Mouse (Mus musculus): ENCODE data around the gene Fbxl15.
A peak's percentile ranks its signal among the peaks of the same experiment; 100 is the strongest.

The Fbxl15 gene

DNA sequence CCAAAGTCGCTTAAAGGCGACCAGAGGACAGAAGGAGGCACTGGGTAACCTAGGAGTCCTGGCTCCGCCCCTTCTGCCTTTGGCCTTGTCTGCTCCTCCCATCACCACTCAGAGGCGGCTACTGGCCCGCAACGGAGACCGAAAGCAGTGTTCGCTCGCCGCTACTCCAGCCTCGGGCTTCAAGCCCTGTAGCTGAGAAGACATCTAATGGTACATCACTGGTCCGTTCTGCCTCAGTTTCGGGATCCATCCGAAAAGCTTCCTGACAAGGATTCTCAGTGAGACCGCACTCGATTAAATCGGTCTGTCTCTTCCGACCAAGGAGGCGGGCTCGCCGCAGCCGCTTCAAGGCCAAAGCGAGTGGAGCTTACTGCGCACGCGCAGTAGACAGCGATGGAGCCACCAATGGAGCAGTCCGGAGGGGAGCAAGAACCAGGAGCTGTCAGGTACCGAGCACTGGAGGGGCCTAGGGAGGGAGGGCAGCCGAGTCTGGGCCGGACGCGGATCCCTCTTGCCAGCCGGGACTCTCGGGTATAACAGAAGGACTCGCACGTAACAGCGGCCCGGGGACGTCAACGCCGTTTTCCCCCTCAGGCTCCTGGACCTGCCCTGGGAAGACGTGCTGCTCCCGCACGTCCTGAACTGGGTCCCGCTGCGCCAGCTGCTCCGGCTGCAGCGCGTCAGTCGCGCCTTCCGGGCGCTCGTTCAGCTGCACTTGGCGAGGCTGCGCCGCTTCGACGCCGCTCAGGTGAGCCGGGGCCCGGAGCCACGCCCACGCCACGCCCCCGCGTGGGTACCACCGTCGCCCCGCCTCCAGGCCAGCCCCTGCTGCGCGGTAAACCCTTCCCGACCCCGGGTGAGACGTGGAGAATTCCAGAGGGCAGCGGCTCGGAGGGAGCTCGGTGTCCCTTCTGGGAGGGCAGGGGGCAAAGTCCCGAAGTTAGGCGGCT lies at the start of gene Fbxl15:
Gene Fbxl15, plus strand, starts transcription at position 104 of the 950 bp plus-strand sequence.
- peak; percentile 93 for DNase-seq (ENCODE audit: low spot score)

DNA sequence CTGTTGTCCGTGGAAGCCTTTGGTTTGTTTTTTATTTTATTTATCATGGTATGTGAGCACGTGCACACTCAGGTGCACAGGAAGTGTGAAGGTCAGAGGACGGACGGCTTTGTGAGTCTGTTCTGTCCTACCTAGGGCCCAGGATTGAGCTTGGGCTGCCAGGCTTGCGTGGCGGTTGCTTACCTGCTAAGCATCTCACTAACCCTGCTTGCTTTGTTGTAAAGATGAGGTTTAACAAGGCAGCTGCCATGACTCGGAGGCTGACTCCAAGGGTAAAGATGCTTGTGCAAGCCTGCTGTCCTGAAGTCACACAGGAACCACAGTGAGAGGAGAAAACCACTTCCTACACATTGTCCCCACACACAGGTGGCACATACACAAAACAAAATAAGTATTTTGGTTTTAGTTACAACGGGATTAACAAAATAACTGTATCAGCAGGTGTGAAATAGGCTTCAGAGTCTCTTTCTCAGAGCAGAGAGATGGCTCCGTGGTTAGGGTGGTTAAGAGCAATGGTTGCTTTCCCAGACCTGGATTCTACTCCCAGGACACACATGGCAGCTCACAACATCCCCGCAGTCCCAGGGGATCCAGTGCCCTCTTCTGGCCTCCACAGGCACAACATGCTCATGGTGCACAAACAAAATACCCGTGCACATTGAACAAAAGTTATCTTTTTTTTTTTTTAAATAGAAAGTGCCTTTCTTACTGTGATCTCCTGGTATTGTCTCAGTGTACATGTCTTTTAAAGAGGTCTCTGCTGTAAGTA lies 45.7 kb upstream of the Fbxl15 start:
- DNase-seq (ENCODE audit: low spot score) = no peak

DNA sequence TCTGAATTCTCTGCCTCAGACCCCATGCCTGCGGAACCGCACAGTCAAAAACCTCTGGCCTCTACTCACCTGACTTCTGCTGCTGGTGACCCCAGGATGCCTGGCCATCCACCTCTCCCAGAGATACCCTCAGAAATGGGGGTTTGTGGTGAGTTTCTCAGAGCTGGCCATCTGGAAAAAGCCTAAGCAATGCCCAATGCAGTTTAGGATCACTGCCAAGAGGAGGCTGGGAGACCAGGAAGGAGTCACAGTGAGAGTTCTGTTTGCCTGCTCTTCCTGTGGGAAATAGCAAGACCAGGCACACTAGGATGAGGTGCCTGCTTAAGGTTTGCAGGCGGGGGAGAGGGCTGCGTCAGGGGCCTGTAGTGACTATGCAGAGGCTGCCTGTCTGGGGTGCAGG lies 43.3 kb upstream of the Fbxl15 start:
- DNase-seq (ENCODE audit: low spot score) = no peak

DNA sequence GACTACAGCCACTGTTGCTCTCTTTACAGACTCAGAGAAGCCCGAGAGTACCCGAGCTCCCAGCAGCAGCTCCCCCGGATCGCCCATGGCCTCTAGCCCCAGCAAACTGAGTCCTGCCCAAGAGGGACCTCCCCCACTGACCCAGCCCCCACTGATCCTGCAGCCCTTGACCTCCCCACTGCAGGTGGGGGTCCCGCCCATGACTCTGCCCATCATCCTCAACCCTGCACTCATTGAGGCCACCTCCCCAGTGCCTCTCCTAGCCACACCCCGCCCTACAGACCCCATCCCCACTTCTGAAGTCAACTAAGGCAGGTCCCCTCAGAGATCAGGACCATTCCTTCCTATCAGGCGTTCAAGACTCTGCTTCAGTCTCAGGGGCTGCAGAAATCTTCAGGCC lies 42.4 kb upstream of the Fbxl15 start:
- DNase-seq (ENCODE audit: low spot score) = no peak

- no peak for DNase-seq (ENCODE audit: low spot score)
Observed at GRCm38 (mm10) chr19:46286047-46286446, 41.9 kb upstream of the Fbxl15 start.

DNA sequence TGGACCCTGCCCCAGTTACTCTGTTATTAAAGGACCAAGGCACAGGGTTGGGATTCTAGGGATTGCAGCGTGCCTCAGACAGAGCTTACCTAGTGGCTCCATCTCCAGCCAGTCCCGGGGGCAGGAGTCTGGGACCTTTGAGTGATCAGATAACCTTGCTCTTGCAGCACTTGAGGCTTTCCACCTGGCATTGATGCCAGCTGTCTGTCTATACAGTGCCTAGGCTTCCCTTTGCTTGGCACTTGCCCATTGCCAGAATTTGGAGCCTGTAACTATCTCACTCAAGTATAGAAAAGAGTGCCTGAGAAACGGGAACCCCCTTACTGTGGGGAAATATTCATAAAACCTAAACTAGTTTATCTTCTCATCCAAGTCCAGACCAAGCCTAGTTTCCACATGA lies 41.1 kb upstream of the Fbxl15 start:
- DNase-seq (ENCODE audit: low spot score) = no peak

DNA sequence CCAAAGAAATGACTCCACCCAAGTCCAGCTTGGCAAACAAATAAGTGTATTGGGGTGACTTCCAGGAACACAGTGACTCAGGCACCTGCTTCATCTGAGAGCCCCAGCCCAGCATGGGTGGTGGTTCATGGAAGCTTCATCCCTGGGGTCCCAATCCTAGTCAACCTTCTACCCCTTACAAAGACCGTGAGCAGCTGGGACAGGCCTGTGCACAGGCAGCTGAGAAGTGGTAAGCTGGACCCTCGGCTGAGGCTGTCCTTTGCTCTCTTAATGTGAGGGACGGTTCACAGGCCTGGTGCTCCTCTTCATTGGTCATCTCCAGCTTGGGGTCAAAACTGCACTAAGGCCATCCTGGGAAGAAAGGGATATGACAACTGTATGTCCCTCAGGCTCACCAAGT lies 40.4 kb upstream of the Fbxl15 start:
- no peak for DNase-seq (ENCODE audit: low spot score)

- no peak for DNase-seq (ENCODE audit: low spot score)
Observed at GRCm38 (mm10) chr19:46290535-46291105, 37.4 kb upstream of the Fbxl15 start.

DNA sequence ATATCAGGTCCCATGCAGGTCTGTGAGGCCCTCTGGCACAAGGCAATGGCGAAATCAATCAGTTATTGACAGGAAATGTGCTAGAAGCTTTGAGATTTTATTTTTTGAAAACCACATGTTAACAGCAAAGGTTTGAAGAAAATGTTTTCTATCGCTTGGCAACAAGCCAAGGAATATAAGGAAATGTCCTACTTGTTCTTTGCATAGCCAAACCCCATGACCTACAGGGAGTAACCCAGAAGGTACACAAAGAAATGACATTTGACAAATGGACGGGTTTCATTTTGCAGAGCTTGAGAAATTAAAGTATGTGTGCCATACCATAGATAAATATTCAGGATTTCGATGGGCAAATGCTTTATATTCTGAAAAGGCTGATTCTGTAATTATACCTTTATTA lies 31.0 kb upstream of the Fbxl15 start:
- no peak for DNase-seq (ENCODE audit: low spot score)

DNA sequence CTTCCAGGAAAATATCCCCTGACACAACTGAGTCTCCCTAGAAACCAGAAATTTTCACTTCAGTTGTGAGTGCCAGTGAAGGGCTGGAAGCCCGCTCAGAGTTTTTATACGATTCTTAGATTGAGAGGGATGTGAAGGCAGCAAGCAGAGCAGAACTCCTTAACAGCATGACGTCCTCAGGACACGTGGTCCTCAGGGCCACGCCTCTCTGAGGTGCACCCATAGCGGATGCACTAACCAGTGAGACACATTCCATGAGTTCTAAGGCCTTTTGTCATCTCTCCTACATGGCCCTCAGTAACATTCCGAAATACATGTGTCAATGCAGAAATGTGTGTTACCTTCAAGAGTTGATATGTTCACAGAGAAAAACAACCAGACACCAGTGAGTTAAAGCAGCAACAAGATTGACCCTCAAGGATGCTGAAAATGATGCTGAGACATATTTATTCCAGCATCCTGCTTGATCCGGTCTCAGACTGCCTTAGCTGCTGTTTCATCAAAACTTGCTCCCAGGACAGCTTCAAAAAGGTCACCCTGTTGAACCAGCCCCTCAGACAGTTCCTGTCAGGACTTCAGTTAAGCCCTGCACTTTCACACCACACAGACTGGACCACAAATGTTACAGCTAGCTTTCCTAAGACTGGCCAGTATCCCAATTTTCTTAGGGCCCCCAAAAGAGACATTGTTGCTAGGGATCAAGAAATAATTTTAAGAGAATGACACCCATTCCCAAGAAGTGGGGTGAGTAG lies 27.5 kb upstream of the Fbxl15 start:
- no peak for DNase-seq (ENCODE audit: low spot score)

DNA sequence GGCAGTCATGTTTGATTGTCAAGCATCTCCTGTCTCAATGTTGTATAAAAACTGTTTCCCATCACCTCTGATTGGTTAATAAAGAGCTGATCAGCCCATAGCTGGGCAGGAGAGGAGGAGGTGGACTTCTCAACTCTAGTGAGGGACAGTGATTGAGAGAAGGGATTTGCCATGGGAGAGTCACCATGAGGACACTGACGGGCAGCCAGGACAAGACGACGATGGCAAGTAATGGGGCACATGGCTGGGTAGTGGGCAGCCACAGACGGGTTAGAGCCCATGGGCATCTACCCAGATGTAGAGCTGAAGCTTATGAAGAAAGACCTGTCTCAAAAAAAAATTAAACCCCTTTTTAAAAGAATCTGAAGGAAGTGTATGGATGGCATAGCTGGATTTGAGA lies 25.4 kb upstream of the Fbxl15 start:
- no peak for DNase-seq (ENCODE audit: low spot score)

DNA sequence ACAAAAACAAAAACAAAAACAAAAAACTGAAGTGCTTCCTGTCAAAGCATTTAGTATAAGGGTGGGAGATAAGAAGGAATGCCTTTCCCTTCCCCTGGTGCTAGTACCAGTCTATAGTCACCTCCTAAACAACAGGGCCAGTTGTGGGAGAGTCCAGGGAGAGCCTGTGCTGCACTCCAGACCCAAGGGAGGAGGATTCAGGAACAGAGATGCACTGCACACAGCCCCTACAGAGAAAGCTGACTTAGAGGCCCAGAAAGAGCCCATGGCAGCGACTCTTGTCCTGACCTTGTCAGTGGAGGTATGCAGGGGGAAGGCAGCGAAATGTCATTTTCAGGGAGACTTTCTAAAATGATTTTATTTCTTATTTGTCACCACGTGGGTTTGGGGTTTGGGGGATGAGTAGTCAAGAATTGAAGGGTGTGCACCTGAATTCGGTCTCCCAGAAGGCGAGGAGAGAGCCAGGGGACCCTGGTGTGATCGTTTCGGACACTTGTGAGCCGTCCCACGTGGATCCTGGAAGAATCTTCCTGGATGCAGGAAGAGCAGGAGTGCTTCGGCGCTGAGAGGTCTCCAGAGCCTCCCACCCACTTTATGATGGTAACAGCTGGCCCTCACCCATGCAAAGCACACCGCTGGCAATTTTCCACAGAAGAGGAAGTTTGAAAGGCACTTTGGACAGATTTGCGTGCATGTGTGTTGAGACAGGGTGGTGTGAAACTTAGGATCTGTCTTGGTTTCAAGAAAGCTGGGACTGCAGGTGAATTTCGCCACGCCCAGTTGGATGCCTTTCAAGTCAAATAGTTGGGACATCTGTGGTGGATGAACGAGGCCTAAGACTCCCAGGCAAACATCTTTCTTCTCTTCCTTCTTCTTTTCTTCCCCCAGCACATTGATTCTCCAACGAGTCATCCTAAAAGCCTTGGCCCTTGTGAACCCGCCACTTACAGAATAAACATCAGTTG lies 24.5 kb upstream of the Fbxl15 start:
- DNase-seq (ENCODE audit: low spot score) = no peak

DNA sequence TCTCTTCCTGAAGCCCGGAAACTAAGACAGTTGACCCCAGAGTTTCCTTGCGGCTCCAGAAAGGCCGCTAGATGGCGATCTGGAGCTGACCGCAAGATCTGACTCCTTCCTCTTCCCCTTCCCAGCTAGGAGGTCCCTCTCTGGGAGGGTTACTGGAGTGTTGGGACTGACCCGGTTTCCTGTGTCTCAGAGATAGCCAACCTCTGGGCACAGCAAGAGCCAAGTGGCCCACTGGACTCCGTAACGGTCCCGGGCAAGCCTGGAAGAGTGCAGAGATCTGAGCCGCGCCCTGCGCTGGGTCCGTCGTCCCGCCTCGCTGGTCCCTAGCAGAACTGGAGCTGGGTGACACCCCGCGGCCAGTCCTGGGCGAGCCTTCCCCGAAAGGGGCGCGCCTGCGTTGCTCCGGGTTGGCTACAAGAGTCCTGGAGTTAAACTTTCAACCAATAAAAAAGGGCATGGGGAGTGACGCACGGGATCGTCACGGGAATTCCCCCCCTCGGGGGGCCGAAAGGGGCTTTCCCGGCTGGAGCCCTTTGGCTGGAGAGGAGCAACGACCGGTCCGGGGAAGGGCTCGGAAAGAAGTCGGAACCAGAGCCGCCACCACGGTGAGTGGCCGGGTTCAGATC lies 23.7 kb upstream of the Fbxl15 start, which contains the start of gene Nfkb2:
Gene Nfkb2, plus strand, starts transcription at position 105 of the 626 bp plus-strand sequence.
- peak; percentile 93 for DNase-seq (ENCODE audit: low spot score)

DNA sequence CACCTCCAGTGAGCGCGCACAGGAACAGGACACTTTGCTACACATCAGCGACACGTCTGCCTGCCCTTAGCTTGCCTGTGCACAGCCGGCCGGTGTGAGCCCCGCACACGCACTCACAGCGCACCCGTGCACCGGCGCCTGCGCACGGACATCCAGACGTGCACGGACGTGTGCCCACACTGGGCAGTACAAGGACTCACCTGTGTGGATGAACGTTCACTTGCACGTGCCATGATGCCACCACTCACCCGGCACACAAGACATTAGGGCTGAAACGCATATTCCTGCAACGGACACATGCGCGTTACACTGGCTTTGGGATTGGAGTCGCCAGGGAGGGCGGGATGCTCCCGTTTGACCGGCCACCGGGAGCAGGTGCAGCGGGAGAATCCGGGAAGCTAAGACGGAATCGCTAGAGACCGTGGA lies 23.1 kb upstream of the Fbxl15 start:
- DNase-seq (ENCODE audit: low spot score) = no peak

- peak; percentile 89 for DNase-seq (ENCODE audit: low spot score)
Observed at GRCm38 (mm10) chr19:46305432-46306267, 22.3 kb upstream of the Fbxl15 start.

DNA sequence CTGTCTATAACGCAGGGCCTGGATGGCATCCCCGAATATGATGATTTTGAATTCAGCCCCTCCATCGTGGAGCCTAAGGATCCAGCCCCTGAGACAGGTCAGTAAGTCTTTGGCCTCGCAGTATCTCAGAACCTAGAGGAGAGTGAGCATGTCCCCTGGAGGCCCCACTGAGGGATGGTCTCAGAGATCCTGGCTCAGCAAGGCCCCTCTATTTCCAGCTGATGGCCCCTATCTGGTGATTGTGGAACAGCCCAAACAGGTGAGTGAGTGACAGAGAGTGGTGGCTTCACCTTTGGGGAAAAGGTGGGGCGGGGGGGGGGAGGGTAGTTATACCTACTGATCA lies 21.7 kb upstream of the Fbxl15 start:
- DNase-seq (ENCODE audit: low spot score) = no peak

DNA sequence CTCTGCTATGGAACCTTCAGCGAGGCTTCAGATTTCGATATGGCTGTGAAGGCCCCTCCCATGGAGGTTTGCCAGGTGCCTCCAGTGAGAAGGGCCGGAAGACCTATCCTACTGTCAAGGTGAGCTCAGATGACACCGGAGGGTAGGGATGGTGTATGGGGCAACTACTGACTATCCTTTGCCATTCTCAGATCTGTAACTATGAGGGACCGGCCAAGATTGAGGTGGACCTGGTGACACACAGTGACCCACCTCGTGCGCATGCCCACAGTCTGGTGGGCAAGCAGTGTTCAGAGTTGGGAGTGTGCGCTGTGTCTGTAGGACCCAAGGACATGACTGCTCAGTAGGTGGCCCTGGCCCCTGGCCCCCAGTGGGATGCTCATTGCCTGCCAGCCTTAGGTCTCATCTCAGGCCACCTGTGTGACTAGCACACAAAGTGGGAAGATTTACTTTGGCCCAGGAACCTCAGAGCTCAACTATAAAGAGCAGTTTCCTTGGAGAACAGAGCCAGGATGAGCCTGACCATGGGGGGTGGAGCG lies 21.2 kb upstream of the Fbxl15 start:
- DNase-seq (ENCODE audit: low spot score) = no peak

- no peak for DNase-seq (ENCODE audit: low spot score)
Observed at GRCm38 (mm10) chr19:46307781-46308180, 20.2 kb upstream of the Fbxl15 start.

DNA sequence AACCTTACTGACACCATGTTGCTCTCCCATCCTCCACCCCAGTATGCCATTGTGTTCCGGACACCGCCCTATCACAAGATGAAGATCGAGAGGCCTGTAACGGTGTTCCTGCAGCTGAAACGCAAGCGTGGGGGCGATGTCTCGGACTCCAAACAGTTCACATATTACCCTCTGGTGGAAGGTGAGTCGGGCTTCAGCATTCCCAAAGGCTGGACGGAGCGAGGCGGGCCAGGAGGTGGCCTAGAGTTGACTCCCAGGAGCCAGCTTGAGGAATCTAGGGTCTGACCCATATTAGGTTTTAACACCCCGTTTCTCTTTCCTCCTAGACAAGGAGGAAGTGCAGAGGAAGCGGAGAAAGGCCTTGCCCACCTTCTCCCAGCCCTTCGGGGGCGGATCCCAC lies 19.7 kb upstream of the Fbxl15 start:
- no peak for DNase-seq (ENCODE audit: low spot score)

Data from ovary, postnatal 36 days (tissue).